Mouse (Mus musculus) lung, adult 2 months (tissue): ENCODE results near the gene Prim2.

Source experiments
- CTCF ChIP-seq: fragments of 200-500 bp; IDR thresholded peaks from 2 replicates; pipeline ENCODE4 v1.5.1; 2011; ENCODE audit warnings: mild to moderate bottlenecking, low read length, control low read depth; ENCODE audit not compliant: insufficient read depth
- POLR2A ChIP-seq: fragments of 200-500 bp; IDR thresholded peaks from 2 replicates; pipeline ENCODE4 v1.6.1; 2011; ENCODE audit warnings: low read depth, mild to moderate bottlenecking, control low read depth, low read length, borderline replicate concordance; ENCODE audit errors: extremely low read depth

GRCm38 (mm10) chr1:33621791-33622190, 47.8 kb downstream of the Prim2 start:
- TF ChIP-seq CTCF, result no peak
- TF ChIP-seq POLR2A, result no peak
